Mouse (Mus musculus) hindbrain, embryonic 12.5 days (tissue): Measurements from ENCODE around the gene Cdc20b. TPM values are rescaled to one million over a fixed set of nuclear protein-coding genes. Genes with fewer than 3 reads are reported as not detected.
A peak's percentile ranks its signal among the peaks of the same experiment; 100 is the strongest.

Experiments
- ATAC-seq: fragments of 200-750 bp; cut with Nextera tagmentation; 2 replicates; pipeline ENCODE4 v1.8.0; 2017; ENCODE audit warnings: moderate TSS enrichment; ENCODE audit not compliant: low FRiP score
- H3K27ac ChIP-seq: fragments of 300-500 bp; sonication (generic); 2 replicates; pipeline ENCODE4 v1.5.1; 2016; ENCODE audit warnings: mild to moderate bottlenecking
- H3K27me3 ChIP-seq: fragments of 300-500 bp; sonication (generic); 2 replicates; pipeline ENCODE4 v1.6.1; 2016; ENCODE audit warnings: mild to moderate bottlenecking
- H3K36me3 ChIP-seq: fragments of 300-500 bp; sonication (generic); 2 replicates; pipeline ENCODE4 v1.6.1; 2016; ENCODE audit warnings: mild to moderate bottlenecking
- H3K4me1 ChIP-seq: fragments of 300-500 bp; sonication (generic); 2 replicates; pipeline ENCODE4 v1.6.1; 2016
- H3K4me2 ChIP-seq: fragments of 300-500 bp; sonication (generic); replicated peaks from 2 replicates; pipeline ENCODE4 v1.6.1; 2016; ENCODE audit warnings: mild to moderate bottlenecking
- H3K4me3 ChIP-seq: fragments of 300-500 bp; sonication (generic); 2 replicates; pipeline ENCODE4 v1.5.1; 2016; ENCODE audit warnings: mild to moderate bottlenecking
- H3K9ac ChIP-seq: fragments of 300-500 bp; sonication (generic); 2 replicates; pipeline ENCODE4 v1.6.1; 2016; ENCODE audit warnings: mild to moderate bottlenecking, moderate library complexity
- H3K9me3 ChIP-seq: fragments of 300-500 bp; sonication (generic); replicated peaks from 2 replicates; pipeline ENCODE4 v1.6.1; 2016; ENCODE audit warnings: mild to moderate bottlenecking
- WGBS: fragments of 180-500 bp; shearing (Covaris S2); methylation state at CpG from one replicate; pipeline ENCODE4 v1.1.7; 2016; 5-methylcytosine and 5-hydroxymethylcytosine counted together
- polyA plus RNA-seq: library from polyadenylated mRNA; unstranded; fragments of >200 nt; fragmentation: Nextera tagmentation; extraction: Ambion mirVana; gene quantifications from 2 replicates; pipeline ENCODE4 v1.2.1, GENCODE M21; 2016

The Cdc20b gene
- polyA plus RNA-seq, 1 experiment from 2014 or later = 0.68 TPM

DNA sequence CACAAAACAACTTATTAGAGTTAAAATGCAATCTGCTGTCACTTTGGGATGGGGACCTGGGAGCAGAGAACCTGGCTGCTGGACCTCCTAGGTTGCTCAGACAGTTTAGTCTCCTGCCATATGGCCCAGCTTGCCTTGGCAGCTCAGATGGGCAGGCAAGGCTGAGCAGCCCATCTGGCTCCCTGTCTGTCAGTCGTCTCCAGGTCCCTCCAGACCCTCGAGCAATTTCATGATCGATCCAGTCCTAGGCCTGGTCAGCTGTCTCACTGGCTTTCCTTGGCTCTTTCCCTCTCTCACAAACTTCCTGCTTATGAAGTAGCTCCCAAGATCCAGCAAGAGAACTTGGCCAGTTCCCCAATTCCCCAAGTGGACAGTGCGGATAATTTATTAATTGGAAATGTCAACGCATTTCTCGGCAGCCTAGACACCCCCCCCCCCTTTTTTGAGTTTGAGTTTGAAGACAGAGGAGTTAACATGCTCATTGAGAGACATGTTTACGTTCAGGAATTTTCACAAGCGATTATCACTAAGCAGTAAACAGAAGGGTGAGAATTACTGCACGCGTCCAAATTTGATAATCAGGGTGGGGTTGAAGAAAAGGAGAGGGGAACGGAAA, 532 bp upstream of the Cdc20b start:
- H3K4me1 ChIP-seq = peaks cover 19% of the 10 kb centered on the region
- peaks cover 47% of the 10 kb centered on the region for H3K27me3 ChIP-seq
- H3K9ac ChIP-seq = no peak overlapping the region
- whole genome bisulfite sequencing = 4% methylated on average over 11 of the region's 11 CpGs
- no peaks in the 10 kb centered on the region for H3K9me3 ChIP-seq
- H3K4me3 ChIP-seq = peak overlapping the region; percentile 51
- H3K4me2 ChIP-seq = peak overlapping the region; percentile 98
- no peaks in the 10 kb centered on the region for H3K36me3 ChIP-seq
- H3K27ac ChIP-seq = no peak overlapping the region
- no peak for ATAC-seq

DNA sequence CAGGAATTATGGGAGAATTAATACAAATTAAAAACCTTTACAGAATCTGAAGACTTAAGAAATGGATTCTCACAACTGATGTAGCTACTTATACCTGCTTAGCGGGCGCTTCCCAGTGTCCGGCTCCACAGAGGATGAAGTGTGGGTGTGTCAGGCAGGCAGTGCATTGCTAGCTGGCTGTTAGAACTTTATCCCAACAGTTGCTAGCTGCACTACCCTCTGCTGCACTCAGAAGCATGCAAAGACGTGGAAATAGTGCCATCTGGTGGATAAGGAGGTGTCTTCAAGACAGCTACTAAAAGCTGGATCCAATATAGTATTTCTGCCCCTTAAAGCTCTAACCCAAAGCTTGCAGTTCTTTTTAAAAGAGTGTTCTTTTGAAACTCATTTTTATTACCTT, 941 bp downstream of the Cdc20b start:
- Histone ChIP-seq H3K9me3 (no peaks in the 10 kb centered on the region), H3K27me3 (peaks cover 39% of the 10 kb centered on the region), H3K4me1 (peaks cover 19% of the 10 kb centered on the region), H3K9ac (no peak overlapping the region), H3K4me3 (peak overlapping the region; percentile 51), H3K4me2 (peak overlapping the region; percentile 98), H3K36me3 (no peaks in the 10 kb centered on the region), H3K27ac (no peak overlapping the region)
- ATAC-seq = peak; percentile 70
- 1% methylated on average over 4 of the region's 4 CpGs for WGBS

DNA sequence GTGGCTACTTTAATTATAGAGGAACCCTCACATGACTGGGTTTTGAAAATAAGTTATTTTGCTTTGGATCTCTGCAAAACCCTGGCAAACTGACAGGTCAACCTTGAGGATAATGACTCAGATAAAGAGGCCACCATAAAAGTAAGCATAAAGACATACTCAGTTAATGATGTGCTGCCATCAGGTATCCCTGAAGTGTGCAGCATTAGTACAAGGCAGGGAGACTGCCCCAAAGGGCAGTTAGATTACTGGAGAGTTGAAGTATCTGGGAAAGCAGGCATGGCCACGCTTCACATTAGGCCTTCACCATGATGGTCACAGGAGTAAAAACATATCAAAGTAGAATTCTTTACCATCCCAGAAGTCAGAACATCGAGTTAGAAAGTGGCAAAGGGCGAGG, 10.0 kb downstream of the Cdc20b start:
- peak overlapping the region; percentile 47 for H3K4me3 ChIP-seq
- no peak overlapping the region for H3K9ac ChIP-seq
- no peaks in the 10 kb centered on the region for H3K9me3 ChIP-seq
- H3K36me3 ChIP-seq = no peaks in the 10 kb centered on the region
- 81% methylated on average over 3 of the region's 3 CpGs for WGBS
- H3K27ac ChIP-seq = no peak overlapping the region
- peak overlapping the region; percentile 54 for H3K4me2 ChIP-seq
- ATAC-seq = no peak
- no peaks in the 10 kb centered on the region for H3K27me3 ChIP-seq
- peaks cover 4% of the 10 kb centered on the region for H3K4me1 ChIP-seq

DNA sequence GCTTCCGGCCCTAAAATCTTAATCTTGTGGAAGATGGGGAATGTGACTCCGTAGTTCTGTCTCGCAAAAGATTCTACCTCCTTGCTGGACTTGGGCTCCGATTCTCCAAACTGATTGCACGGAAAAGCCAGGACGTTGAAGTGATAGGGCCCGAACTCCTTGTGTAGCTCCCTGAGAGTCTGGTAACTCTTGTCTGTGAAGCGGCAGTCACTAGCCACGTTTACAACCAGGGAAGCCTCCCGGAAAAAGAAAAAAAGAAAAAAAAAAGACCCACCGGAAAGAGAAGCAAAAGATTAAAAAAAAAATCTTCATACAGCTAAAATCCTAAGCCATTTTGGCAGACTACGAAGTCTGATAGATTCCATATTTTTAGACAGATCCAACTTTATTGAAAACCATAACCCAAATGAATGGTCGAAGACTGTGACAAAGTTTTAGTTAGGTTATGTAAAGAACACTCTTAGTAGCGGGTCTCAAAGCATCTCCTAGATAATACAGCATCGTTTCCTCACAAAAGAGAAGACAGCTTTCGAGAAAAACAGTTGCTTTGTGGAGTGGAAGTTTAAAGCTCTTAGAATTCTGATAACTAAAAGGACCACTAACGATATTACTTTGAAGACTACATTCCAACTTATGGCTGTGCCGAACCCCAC, 10.7 kb downstream of the Cdc20b start:
- no peaks in the 10 kb centered on the region for H3K36me3 ChIP-seq
- H3K4me1 ChIP-seq = peaks cover 4% of the 10 kb centered on the region
- no peaks in the 10 kb centered on the region for H3K9me3 ChIP-seq
- peak overlapping the region; percentile 54 for H3K4me2 ChIP-seq
- 27% methylated on average over 18 of the region's 18 CpGs for WGBS
- H3K27ac ChIP-seq = no peak overlapping the region
- no peaks in the 10 kb centered on the region for H3K27me3 ChIP-seq
- H3K9ac ChIP-seq = peak overlapping the region; percentile 46
- ATAC-seq = no peak
- peak overlapping the region; percentile 47 for H3K4me3 ChIP-seq

DNA sequence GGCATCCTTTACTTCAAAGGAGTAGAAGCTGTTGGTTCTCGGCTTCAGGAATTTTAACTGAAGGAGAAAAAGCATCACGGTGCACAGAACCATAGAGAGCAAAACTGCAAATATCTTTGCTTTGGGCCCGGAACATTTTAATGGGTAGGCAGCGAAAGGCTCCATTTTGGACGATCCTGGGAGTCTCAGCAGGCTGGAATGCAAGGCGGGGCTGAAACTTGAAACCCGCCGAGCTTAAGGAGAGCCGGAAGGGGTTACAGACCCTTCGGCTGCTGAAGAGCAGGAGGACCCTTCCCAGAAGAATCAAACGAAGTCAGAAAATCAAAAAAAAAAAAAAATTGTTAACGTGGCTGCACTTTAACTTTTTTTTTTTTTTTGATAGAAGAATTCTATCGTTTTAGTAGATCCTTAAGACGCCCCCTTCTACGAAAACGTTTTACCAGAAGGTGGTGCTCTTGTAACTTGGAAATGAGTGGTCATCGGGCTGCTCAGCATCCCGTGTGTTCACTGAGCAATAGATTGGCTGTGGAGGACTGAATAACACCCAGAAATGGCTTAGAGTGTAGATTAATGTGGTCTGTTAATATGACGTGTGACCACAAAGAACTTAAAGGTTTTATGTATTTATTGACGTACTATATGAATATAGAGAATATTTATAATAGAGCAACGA, 11.4 kb downstream of the Cdc20b start, which contains the start of gene Gpx8:
TSS of gene Gpx8 (minus strand) at position 200 of the 673 bp plus-strand sequence.
- Histone ChIP-seq H3K9ac (peak within 1 kb of the TSS; percentile 46), H3K27ac (no peak within 1 kb of the TSS), H3K4me1 (peaks cover 4% of the 10 kb centered on the region), H3K4me3 (peak within 1 kb of the TSS; percentile 47), H3K36me3 (no peaks in the 10 kb centered on the region), H3K4me2 (peak within 1 kb of the TSS; percentile 54), H3K27me3 (no peaks in the 10 kb centered on the region), H3K9me3 (no peaks in the 10 kb centered on the region)
- peak; percentile 87 for ATAC-seq
- WGBS = 6% methylated on average over 21 of the region's 21 CpGs

DNA sequence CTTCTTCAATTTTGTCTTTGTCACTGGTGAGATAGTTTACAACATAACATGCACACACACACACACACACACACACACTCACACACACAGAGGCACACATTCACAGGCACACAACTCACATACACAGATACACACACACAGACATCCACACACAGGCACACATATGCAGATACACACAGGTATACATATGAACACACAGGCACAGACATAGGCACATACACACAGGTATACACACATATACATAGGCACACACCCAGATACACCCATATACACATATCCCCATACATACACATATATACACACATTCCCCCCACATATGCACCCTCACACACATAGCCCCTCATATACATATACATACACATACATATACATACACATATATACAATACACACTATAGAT, 12.1 kb downstream of the Cdc20b start:
- Histone ChIP-seq H3K27ac (no peak overlapping the region), H3K9me3 (no peaks in the 10 kb centered on the region), H3K9ac (no peak overlapping the region), H3K27me3 (no peaks in the 10 kb centered on the region), H3K36me3 (no peaks in the 10 kb centered on the region), H3K4me1 (peaks cover 4% of the 10 kb centered on the region), H3K4me3 (no peak overlapping the region), H3K4me2 (no peak overlapping the region)
- ATAC-seq = peak; percentile 75

DNA sequence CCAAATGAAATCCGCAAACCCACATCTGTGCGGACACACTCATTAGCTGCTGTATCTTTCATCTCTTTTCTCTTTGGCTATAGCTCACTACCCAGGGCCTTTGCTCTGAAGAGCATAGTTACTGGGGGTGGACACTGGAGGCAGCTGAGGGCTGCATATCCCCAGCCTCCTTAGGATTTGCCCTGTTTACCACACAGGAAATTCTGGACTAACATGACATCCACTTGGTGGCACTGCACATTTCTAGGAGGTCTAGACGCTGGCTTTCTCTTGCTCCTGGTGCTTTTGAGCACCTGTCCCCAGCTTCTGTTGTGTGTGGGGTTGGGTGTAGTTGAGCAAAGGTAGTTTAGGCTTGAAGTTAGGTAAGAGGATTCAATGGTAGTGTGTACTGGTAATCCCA, 12.7 kb downstream of the Cdc20b start:
- Histone ChIP-seq H3K4me1 (peaks cover 4% of the 10 kb centered on the region), H3K36me3 (no peaks in the 10 kb centered on the region), H3K9me3 (no peaks in the 10 kb centered on the region), H3K4me3 (no peak overlapping the region), H3K9ac (no peak overlapping the region), H3K27ac (no peak overlapping the region), H3K27me3 (no peaks in the 10 kb centered on the region), H3K4me2 (no peak overlapping the region)
- ATAC-seq = no peak
- WGBS = 77% methylated on average over 3 of the region's 3 CpGs

DNA sequence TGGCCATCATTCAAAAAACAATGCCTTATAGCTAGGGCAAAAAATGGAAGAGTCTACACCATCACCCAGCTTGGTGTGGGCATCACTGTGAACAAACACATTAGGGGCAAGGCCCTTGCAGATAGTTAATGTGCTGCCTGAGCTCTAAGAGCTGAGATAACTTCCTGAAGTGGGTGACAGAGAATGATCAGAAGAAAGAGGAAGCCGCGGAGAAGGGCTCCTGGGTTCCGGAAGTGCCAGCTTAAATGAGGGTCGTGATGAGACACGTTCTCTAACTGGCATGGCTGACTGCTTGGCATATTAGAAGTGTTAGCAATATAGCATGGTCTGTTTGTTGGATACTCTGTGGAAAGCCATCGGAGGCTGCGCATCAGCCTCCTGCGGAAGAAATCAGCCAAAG, 19.3 kb downstream of the Cdc20b start:
- Histone ChIP-seq H3K4me3 (no peak overlapping the region), H3K36me3 (no peaks in the 10 kb centered on the region), H3K27ac (no peak overlapping the region; the same call in 1 of the 2 replicates), H3K4me2 (no peak overlapping the region), H3K9ac (no peak overlapping the region), H3K4me1 (no peaks in the 10 kb centered on the region), H3K9me3 (no peaks in the 10 kb centered on the region), H3K27me3 (no peaks in the 10 kb centered on the region)
- WGBS = 96% methylated on average over 8 of the region's 8 CpGs
- ATAC-seq = no peak

DNA sequence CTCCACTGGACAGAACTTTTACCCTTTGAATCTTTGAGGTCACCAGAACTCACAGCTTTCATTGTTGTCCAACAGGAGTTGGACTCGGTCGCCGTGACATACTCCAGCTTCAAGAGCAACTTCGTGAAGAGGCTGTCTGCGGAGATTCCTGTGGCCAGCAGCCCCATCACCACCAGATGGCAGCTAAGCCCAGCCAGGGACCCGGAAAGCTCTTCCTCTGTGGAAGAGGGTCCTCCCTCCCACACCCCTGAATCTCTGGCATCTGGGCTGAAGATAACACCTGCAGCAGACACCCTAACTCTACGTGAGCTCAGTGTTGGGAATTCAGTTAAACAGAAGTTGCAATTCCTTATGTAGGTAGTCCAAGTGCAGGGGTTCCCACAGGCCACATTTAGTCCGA, 20.9 kb downstream of the Cdc20b start:
- Histone ChIP-seq H3K4me2 (no peak overlapping the region), H3K4me3 (no peak overlapping the region), H3K9me3 (no peaks in the 10 kb centered on the region), H3K9ac (no peak overlapping the region), H3K27me3 (no peaks in the 10 kb centered on the region), H3K4me1 (no peaks in the 10 kb centered on the region), H3K36me3 (no peaks in the 10 kb centered on the region), H3K27ac (no peak overlapping the region)
- no peak for ATAC-seq
- 52% methylated on average over 8 of the region's 8 CpGs for WGBS

DNA sequence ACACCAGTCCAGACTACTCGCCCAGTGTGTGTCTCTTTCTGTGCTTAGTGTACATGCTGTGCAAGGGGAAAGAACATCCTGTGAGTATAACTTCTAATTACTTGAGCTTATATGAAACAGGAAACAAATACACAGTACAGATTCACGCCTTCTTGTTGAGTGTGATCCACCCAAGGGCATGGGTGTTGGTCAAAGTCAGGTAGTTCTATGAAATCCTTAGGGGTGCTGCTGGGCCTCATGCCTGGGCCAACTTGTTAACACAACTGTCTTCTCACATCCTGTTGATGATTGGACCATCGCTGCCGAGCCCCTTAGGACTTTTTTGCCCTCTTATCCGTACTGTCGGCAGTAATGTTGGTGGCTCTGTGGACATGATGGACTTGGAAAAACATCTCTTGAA, 26.8 kb downstream of the Cdc20b start:
- 90% methylated on average over 6 of the region's 6 CpGs for WGBS
- Histone ChIP-seq H3K4me3 (no peak overlapping the region), H3K36me3 (no peaks in the 10 kb centered on the region)

DNA sequence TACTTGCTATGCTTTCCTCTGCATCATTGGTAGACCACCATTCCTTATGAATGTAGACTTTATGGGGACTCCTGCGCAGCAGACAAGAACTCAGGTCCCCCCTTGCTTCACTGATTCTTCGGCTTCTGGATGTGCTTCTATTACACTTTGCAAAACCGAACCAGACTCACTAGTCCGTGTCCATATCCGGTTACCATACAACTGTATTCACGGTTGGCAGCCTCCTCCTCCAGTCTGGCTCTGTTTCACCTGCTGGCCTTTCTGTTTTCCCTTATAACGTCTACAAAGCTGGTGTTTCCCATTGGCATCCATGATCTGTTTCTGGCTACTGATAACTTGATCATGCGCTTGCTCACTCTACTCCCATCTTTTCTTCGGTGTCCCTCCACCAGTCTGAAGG, 29.6 kb downstream of the Cdc20b start:
- no peak overlapping the region for H3K4me2 ChIP-seq
- H3K9me3 ChIP-seq = no peaks in the 10 kb centered on the region
- H3K27me3 ChIP-seq = no peaks in the 10 kb centered on the region
- ATAC-seq = no peak
- no peak overlapping the region for H3K27ac ChIP-seq
- H3K9ac ChIP-seq = no peak overlapping the region
- H3K4me3 ChIP-seq = no peak overlapping the region
- no peaks in the 10 kb centered on the region for H3K4me1 ChIP-seq
- H3K36me3 ChIP-seq = no peaks in the 10 kb centered on the region
- whole genome bisulfite sequencing = 90% methylated on average over 9 of the region's 9 CpGs

More for the DNA sequence above, 26.8 kb downstream of the Cdc20b start:
- Histone ChIP-seq H3K9ac (no peak overlapping the region), H3K27ac (no peak overlapping the region), H3K27me3 (no peaks in the 10 kb centered on the region), H3K9me3 (no peaks in the 10 kb centered on the region), H3K4me1 (no peaks in the 10 kb centered on the region), H3K4me2 (no peak overlapping the region)
- no peak for ATAC-seq

DNA sequence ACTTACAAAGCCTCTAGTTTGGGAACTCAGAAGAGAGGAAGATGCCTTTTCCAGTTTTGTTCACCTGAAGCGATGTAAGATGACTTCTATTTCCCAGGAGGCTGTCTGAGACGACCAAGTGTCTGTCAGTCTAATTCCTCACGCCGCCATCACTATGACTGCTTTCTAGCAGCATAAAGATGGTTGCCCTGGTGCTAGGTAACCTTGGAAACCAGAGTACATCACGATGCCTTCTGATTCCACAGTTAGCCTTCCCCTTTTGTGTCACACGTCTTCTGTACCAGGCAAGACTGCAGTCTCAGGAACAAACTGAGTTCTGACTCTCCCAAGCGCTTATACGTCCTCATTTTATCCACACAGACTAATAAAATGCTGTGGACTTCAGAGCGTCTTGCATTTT, 44.1 kb downstream of the Cdc20b start:
- no peak overlapping the region for H3K9ac ChIP-seq
- H3K4me2 ChIP-seq = no peak overlapping the region
- WGBS = 66% methylated on average over 9 of the region's 9 CpGs
- H3K9me3 ChIP-seq = no peaks in the 10 kb centered on the region
- H3K36me3 ChIP-seq = no peaks in the 10 kb centered on the region
- no peak overlapping the region for H3K27ac ChIP-seq
- no peak overlapping the region for H3K4me3 ChIP-seq
- no peak for ATAC-seq
- peaks cover 4% of the 10 kb centered on the region; the same call in 1 of the 2 replicates for H3K4me1 ChIP-seq
- no peaks in the 10 kb centered on the region for H3K27me3 ChIP-seq
